Mouse (Mus musculus): Measurements from ENCODE around the gene Atp2a3. TPM values are rescaled to one million over a fixed set of nuclear protein-coding genes. Genes with fewer than 3 reads are reported as not detected.
A peak's percentile ranks its signal among the peaks of the same experiment; 100 is the strongest.

The Atp2a3 gene
- polyA plus RNA-seq, 1 experiment from 2014 or later: 17.3 TPM

- 71% methylated on average over 5 of the region's 5 CpGs for WGBS
- Histone ChIP-seq H3K27me3 (ENCODE audit: control insufficient read depth, insufficient read depth, low read length) (no peaks in the 10 kb centered on the region), H3K9ac (replicated peaks; ENCODE audit: low read depth, low read length) (no peak overlapping the region), H3K4me1 (ENCODE audit: control insufficient read depth, insufficient read depth, low read length) (peaks cover 14% of the 10 kb centered on the region), H3K36me3 (ENCODE audit: control insufficient read depth, insufficient read depth, low read length) (no peaks in the 10 kb centered on the region), H3K27ac (ENCODE audit: low read length) (no peak overlapping the region), H3K4me2 (replicated peaks; ENCODE audit: low read depth, low read length) (no peak overlapping the region), H3K4me3 (ENCODE audit: low read depth, low read length) (no peak overlapping the region), H3K9me3 (ENCODE audit: control insufficient read depth, low read depth, low read length) (no peaks in the 10 kb centered on the region)
- ATAC-seq (ENCODE audit: insufficient number of reproducible peaks, insufficient read depth, low FRiP score, low read depth): no peak
Measured at GRCm38 (mm10) chr11:72987234-72987633, 26.3 kb downstream of the Atp2a3 start.

DNA sequence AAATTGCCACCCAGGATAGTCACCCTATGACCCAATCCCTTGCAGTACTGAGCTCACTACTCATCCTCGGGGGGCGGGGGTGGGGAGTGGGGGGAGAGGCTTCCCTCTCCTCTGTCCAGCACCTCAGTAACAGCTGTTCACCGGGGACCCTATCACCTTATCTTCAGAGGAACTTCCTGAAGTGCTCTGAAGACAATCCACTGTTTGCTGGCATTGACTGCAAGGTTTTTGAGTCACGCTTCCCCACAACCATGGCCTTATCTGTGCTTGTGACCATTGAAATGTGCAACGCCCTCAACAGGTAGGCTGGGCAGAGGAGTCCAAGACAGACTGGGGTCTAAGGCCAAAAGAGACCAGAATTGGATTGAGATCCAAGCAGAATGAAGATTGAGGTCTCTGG lies 26.8 kb downstream of the Atp2a3 start:
- Histone ChIP-seq H3K9me3 (ENCODE audit: control insufficient read depth, low read depth, low read length) (no peaks in the 10 kb centered on the region), H3K9ac (replicated peaks; ENCODE audit: low read depth, low read length) (no peak overlapping the region), H3K4me1 (ENCODE audit: control insufficient read depth, insufficient read depth, low read length) (peaks cover 20% of the 10 kb centered on the region), H3K4me2 (replicated peaks; ENCODE audit: low read depth, low read length) (no peak overlapping the region), H3K27ac (ENCODE audit: low read length) (no peak overlapping the region), H3K36me3 (ENCODE audit: control insufficient read depth, insufficient read depth, low read length) (no peaks in the 10 kb centered on the region), H3K4me3 (ENCODE audit: low read depth, low read length) (no peak overlapping the region), H3K27me3 (ENCODE audit: control insufficient read depth, insufficient read depth, low read length) (no peaks in the 10 kb centered on the region)
- 69% methylated on average over 5 of the region's 5 CpGs for WGBS
- ATAC-seq (ENCODE audit: insufficient number of reproducible peaks, insufficient read depth, low FRiP score, low read depth): no peak

GRCm38 (mm10) chr11:72989044-72989443 lies 28.1 kb downstream of the Atp2a3 start:
- no peaks in the 10 kb centered on the region for H3K36me3 ChIP-seq (ENCODE audit: control insufficient read depth, insufficient read depth, low read length)
- H3K4me1 ChIP-seq (ENCODE audit: control insufficient read depth, insufficient read depth, low read length): peaks cover 22% of the 10 kb centered on the region
- H3K4me3 ChIP-seq (ENCODE audit: low read depth, low read length): no peak overlapping the region
- H3K27me3 ChIP-seq (ENCODE audit: control insufficient read depth, insufficient read depth, low read length): no peaks in the 10 kb centered on the region
- no peak overlapping the region for H3K27ac ChIP-seq (ENCODE audit: low read length)
- H3K9me3 ChIP-seq (ENCODE audit: control insufficient read depth, low read depth, low read length): no peaks in the 10 kb centered on the region
- no peak overlapping the region for H3K4me2 ChIP-seq (replicated peaks; ENCODE audit: low read depth, low read length)
- ATAC-seq (ENCODE audit: insufficient number of reproducible peaks, insufficient read depth, low FRiP score, low read depth): no peak
- H3K9ac ChIP-seq (replicated peaks; ENCODE audit: low read depth, low read length): no peak overlapping the region
- 77% methylated on average over 6 of the region's 6 CpGs for WGBS

GRCm38 (mm10) chr11:72990688-72991087 lies 29.7 kb downstream of the Atp2a3 start:
- WGBS: 82% methylated on average over 9 of the region's 9 CpGs
- Histone ChIP-seq H3K4me2 (replicated peaks; ENCODE audit: low read depth, low read length) (no peak overlapping the region), H3K9ac (replicated peaks; ENCODE audit: low read depth, low read length) (no peak overlapping the region), H3K9me3 (ENCODE audit: control insufficient read depth, low read depth, low read length) (no peaks in the 10 kb centered on the region), H3K4me3 (ENCODE audit: low read depth, low read length) (no peak overlapping the region), H3K4me1 (ENCODE audit: control insufficient read depth, insufficient read depth, low read length) (peaks cover 22% of the 10 kb centered on the region), H3K27me3 (ENCODE audit: control insufficient read depth, insufficient read depth, low read length) (no peaks in the 10 kb centered on the region), H3K36me3 (ENCODE audit: control insufficient read depth, insufficient read depth, low read length) (no peaks in the 10 kb centered on the region), H3K27ac (ENCODE audit: low read length) (no peak overlapping the region)
- ATAC-seq (ENCODE audit: insufficient number of reproducible peaks, insufficient read depth, low FRiP score, low read depth): no peak

DNA sequence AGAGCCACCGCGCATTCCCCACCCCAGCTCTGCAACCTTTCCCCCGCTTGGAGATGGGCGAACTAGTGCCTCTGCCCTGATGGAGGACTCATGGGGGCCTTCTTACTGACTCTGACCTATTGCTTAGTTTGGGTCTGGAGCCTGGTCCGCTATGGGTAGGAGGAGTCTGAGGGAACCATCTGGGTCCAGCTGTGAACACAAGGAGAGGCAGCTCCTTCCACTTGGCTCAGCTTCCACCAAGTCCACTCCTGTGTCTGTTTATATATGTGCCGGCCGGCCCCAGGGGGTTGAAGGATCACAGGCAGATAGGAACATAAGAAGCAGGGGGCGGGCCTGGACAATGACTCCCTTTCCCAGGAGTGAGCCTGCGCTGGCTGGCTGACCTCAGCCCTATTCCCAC lies 31.0 kb downstream of the Atp2a3 start:
- Histone ChIP-seq H3K9ac (replicated peaks; ENCODE audit: low read depth, low read length) (no peak overlapping the region), H3K4me3 (ENCODE audit: low read depth, low read length) (no peak overlapping the region), H3K36me3 (ENCODE audit: control insufficient read depth, insufficient read depth, low read length) (no peaks in the 10 kb centered on the region), H3K4me1 (ENCODE audit: control insufficient read depth, insufficient read depth, low read length) (peaks cover 21% of the 10 kb centered on the region), H3K4me2 (replicated peaks; ENCODE audit: low read depth, low read length) (no peak overlapping the region), H3K27ac (ENCODE audit: low read length) (peak overlapping the region; percentile 71), H3K9me3 (ENCODE audit: control insufficient read depth, low read depth, low read length) (no peaks in the 10 kb centered on the region), H3K27me3 (ENCODE audit: control insufficient read depth, insufficient read depth, low read length) (no peaks in the 10 kb centered on the region)
- 32% methylated on average over 9 of the region's 9 CpGs for WGBS
- ATAC-seq (ENCODE audit: insufficient number of reproducible peaks, insufficient read depth, low FRiP score, low read depth): peak; percentile 81; the same call in 1 of the 2 replicates

GRCm38 (mm10) chr11:72996346-72996745 lies 35.4 kb downstream of the Atp2a3 start:
- Histone ChIP-seq H3K27me3 (ENCODE audit: control insufficient read depth, insufficient read depth, low read length) (no peaks in the 10 kb centered on the region), H3K4me2 (replicated peaks; ENCODE audit: low read depth, low read length) (no peak overlapping the region), H3K4me1 (ENCODE audit: control insufficient read depth, insufficient read depth, low read length) (peaks cover 17% of the 10 kb centered on the region), H3K36me3 (ENCODE audit: control insufficient read depth, insufficient read depth, low read length) (no peaks in the 10 kb centered on the region), H3K9me3 (ENCODE audit: control insufficient read depth, low read depth, low read length) (no peaks in the 10 kb centered on the region), H3K27ac (ENCODE audit: low read length) (no peak overlapping the region), H3K4me3 (ENCODE audit: low read depth, low read length) (no peak overlapping the region), H3K9ac (replicated peaks; ENCODE audit: low read depth, low read length) (no peak overlapping the region)
- no peak for ATAC-seq (ENCODE audit: insufficient number of reproducible peaks, insufficient read depth, low FRiP score, low read depth)
- WGBS: 89% methylated on average over 6 of the region's 6 CpGs

GRCm38 (mm10) chr11:72996781-72997180 lies 35.8 kb downstream of the Atp2a3 start:
- H3K9ac ChIP-seq (replicated peaks; ENCODE audit: low read depth, low read length): no peak overlapping the region
- no peaks in the 10 kb centered on the region for H3K36me3 ChIP-seq (ENCODE audit: control insufficient read depth, insufficient read depth, low read length)
- peaks cover 15% of the 10 kb centered on the region for H3K4me1 ChIP-seq (ENCODE audit: control insufficient read depth, insufficient read depth, low read length)
- H3K27ac ChIP-seq (ENCODE audit: low read length): no peak overlapping the region
- no peak overlapping the region for H3K4me2 ChIP-seq (replicated peaks; ENCODE audit: low read depth, low read length)
- H3K27me3 ChIP-seq (ENCODE audit: control insufficient read depth, insufficient read depth, low read length): no peaks in the 10 kb centered on the region
- H3K4me3 ChIP-seq (ENCODE audit: low read depth, low read length): no peak overlapping the region
- 94% methylated on average over 2 of the region's 2 CpGs for WGBS
- no peak for ATAC-seq (ENCODE audit: insufficient number of reproducible peaks, insufficient read depth, low FRiP score, low read depth)
- no peaks in the 10 kb centered on the region for H3K9me3 ChIP-seq (ENCODE audit: control insufficient read depth, low read depth, low read length)

GRCm38 (mm10) chr11:72997529-72998326 lies 36.8 kb downstream of the Atp2a3 start:
- Histone ChIP-seq H3K4me1 (ENCODE audit: control insufficient read depth, insufficient read depth, low read length) (peaks cover 7% of the 10 kb centered on the region), H3K9ac (replicated peaks; ENCODE audit: low read depth, low read length) (no peak overlapping the region), H3K27me3 (ENCODE audit: control insufficient read depth, insufficient read depth, low read length) (no peaks in the 10 kb centered on the region), H3K36me3 (ENCODE audit: control insufficient read depth, insufficient read depth, low read length) (no peaks in the 10 kb centered on the region), H3K27ac (ENCODE audit: low read length) (no peak overlapping the region), H3K9me3 (ENCODE audit: control insufficient read depth, low read depth, low read length) (no peaks in the 10 kb centered on the region), H3K4me2 (replicated peaks; ENCODE audit: low read depth, low read length) (no peak overlapping the region), H3K4me3 (ENCODE audit: low read depth, low read length) (no peak overlapping the region)
- WGBS: 57% methylated on average over 13 of the region's 13 CpGs
- ATAC-seq (ENCODE audit: insufficient number of reproducible peaks, insufficient read depth, low FRiP score, low read depth): no peak

DNA sequence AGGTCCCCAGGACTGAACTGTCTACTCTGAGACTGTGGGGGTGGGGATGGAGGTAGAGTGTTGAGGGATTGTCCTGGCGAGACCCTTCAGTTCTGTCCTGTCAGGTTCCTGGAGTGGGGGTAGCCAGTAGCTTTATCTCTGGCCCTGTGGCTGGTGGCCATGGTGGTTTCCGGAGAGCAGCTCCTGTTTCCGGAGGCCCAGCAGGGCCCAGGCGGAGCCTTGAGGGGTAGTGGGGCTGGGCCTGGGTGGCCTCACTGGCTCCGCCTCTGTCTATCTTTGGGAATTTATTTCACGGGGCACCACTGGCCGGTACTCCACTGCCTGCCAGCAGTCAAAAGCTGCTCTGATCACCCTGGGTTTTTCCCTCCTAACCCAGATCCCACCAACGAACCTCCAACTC lies 37.8 kb downstream of the Atp2a3 start, which contains the start of gene P2rx1:
Gene P2rx1 (plus strand): TSS at position 333 of the 400 bp plus-strand sequence.
- ATAC-seq (ENCODE audit: insufficient number of reproducible peaks, insufficient read depth, low FRiP score, low read depth): peak; percentile 43; the same call in 1 of the 2 replicates
- Histone ChIP-seq H3K4me1 (ENCODE audit: control insufficient read depth, insufficient read depth, low read length) (peaks cover 4% of the 10 kb centered on the region; the same call in 1 of the 2 replicates), H3K4me3 (ENCODE audit: low read depth, low read length) (no peak within 1 kb of the TSS), H3K36me3 (ENCODE audit: control insufficient read depth, insufficient read depth, low read length) (no peaks in the 10 kb centered on the region), H3K9ac (replicated peaks; ENCODE audit: low read depth, low read length) (no peak within 1 kb of the TSS), H3K27ac (ENCODE audit: low read length) (no peak within 1 kb of the TSS), H3K4me2 (replicated peaks; ENCODE audit: low read depth, low read length) (no peak within 1 kb of the TSS), H3K27me3 (ENCODE audit: control insufficient read depth, insufficient read depth, low read length) (no peaks in the 10 kb centered on the region), H3K9me3 (ENCODE audit: control insufficient read depth, low read depth, low read length) (no peaks in the 10 kb centered on the region)
- WGBS: 33% methylated on average over 8 of the region's 8 CpGs
